Mouse (Mus musculus) splenic B cell, adult 2 months (primary cell): ENCODE data around the gene Dlx6.

Experiments
- DNase-seq: peaks from one replicate; pipeline ENCODE4 v3.0.0-alpha.2; 2011; ENCODE audit warnings: low read depth, low spot score
- H3K27me3 ChIP-seq: 2 replicates; pipeline ENCODE4 v1.6.1; 2012; ENCODE audit warnings: mild to moderate bottlenecking, low read length, moderate library complexity, mixed read lengths; ENCODE audit not compliant: control insufficient read depth, poor library complexity, insufficient read depth, severe bottlenecking
- H3K36me3 ChIP-seq: 2 replicates; pipeline ENCODE4 v1.6.1; 2012; ENCODE audit warnings: mild to moderate bottlenecking, low read length, moderate library complexity, mixed read lengths; ENCODE audit not compliant: control insufficient read depth, poor library complexity, insufficient read depth, severe bottlenecking

Dlx6 gene

GRCm38 (mm10) chr6:6854902-6855745, 8.0 kb upstream of the Dlx6 start:
- Histone ChIP-seq H3K27me3 (peaks cover 2% of the 10 kb centered on the region; the same call in 1 of the 2 replicates), H3K36me3 (no peaks in the 10 kb centered on the region)
- DNase-seq = no peak

- peaks cover 2% of the 10 kb centered on the region; the same call in 1 of the 2 replicates for H3K27me3 ChIP-seq
- H3K36me3 ChIP-seq = no peaks in the 10 kb centered on the region
- DNase-seq = no peak
These were observed 7.4 kb upstream of the Dlx6 start for GRCm38 (mm10) chr6:6855746-6856185.

GRCm38 (mm10) chr6:6856316-6856715, 6.8 kb upstream of the Dlx6 start:
- Histone ChIP-seq H3K27me3 (peaks cover 2% of the 10 kb centered on the region; the same call in 1 of the 2 replicates), H3K36me3 (no peaks in the 10 kb centered on the region)
- DNase-seq = no peak

- no peak for DNase-seq
- Histone ChIP-seq H3K27me3 (peaks cover 2% of the 10 kb centered on the region; the same call in 1 of the 2 replicates), H3K36me3 (no peaks in the 10 kb centered on the region)
These were observed 6.3 kb upstream of the Dlx6 start for GRCm38 (mm10) chr6:6856881-6857280.

- H3K36me3 ChIP-seq = no peaks in the 10 kb centered on the region
- H3K27me3 ChIP-seq = peaks cover 2% of the 10 kb centered on the region; the same call in 1 of the 2 replicates
- DNase-seq = no peak
These were observed 5.4 kb upstream of the Dlx6 start for GRCm38 (mm10) chr6:6857766-6858165.

- DNase-seq = no peak
- no peaks in the 10 kb centered on the region for H3K36me3 ChIP-seq
- 0 out of 2 replicates have a peak, but pooled peaks cover 2% of the 10 kb centered on the region for H3K27me3 ChIP-seq
These were observed 4.6 kb upstream of the Dlx6 start for GRCm38 (mm10) chr6:6858571-6858970.

- Histone ChIP-seq H3K36me3 (no peaks in the 10 kb centered on the region), H3K27me3 (0 out of 2 replicates have a peak, but pooled peaks cover 2% of the 10 kb centered on the region)
- DNase-seq = no peak
These were observed 3.8 kb upstream of the Dlx6 start for GRCm38 (mm10) chr6:6859111-6859949.

GRCm38 (mm10) chr6:6859950-6860410, 3.2 kb upstream of the Dlx6 start:
- Histone ChIP-seq H3K27me3 (0 out of 2 replicates have a peak, but pooled peaks cover 2% of the 10 kb centered on the region), H3K36me3 (no peaks in the 10 kb centered on the region)
- no peak for DNase-seq

- DNase-seq = no peak
- no peaks in the 10 kb centered on the region for H3K36me3 ChIP-seq
- 0 out of 2 replicates have a peak, but pooled peaks cover 2% of the 10 kb centered on the region for H3K27me3 ChIP-seq
These were observed 2.6 kb upstream of the Dlx6 start for GRCm38 (mm10) chr6:6860411-6861085.

GRCm38 (mm10) chr6:6861086-6861797, 1.9 kb upstream of the Dlx6 start:
- DNase-seq = no peak
- Histone ChIP-seq H3K36me3 (no peaks in the 10 kb centered on the region), H3K27me3 (0 out of 2 replicates have a peak, but pooled peaks cover 2% of the 10 kb centered on the region)

GRCm38 (mm10) chr6:6861798-6862428, 1.2 kb upstream of the Dlx6 start:
- 0 out of 2 replicates have a peak, but pooled peaks cover 2% of the 10 kb centered on the region for H3K27me3 ChIP-seq
- no peaks in the 10 kb centered on the region for H3K36me3 ChIP-seq
- DNase-seq = no peak

GRCm38 (mm10) chr6:6862611-6863010, 523 bp upstream of the Dlx6 start:
- no peak for DNase-seq
- Histone ChIP-seq H3K36me3 (no peaks in the 10 kb centered on the region), H3K27me3 (0 out of 2 replicates have a peak, but pooled peaks cover 2% of the 10 kb centered on the region)

GRCm38 (mm10) chr6:6863955-6864354, 821 bp downstream of the Dlx6 start:
- H3K27me3 ChIP-seq = peaks cover 1% of the 10 kb centered on the region; the same call in 1 of the 2 replicates
- no peak for DNase-seq

More at GRCm38 (mm10) chr6:6863955-6864354, 821 bp downstream of the Dlx6 start:
- no peaks in the 10 kb centered on the region for H3K36me3 ChIP-seq
